In the genomic region with DNA sequence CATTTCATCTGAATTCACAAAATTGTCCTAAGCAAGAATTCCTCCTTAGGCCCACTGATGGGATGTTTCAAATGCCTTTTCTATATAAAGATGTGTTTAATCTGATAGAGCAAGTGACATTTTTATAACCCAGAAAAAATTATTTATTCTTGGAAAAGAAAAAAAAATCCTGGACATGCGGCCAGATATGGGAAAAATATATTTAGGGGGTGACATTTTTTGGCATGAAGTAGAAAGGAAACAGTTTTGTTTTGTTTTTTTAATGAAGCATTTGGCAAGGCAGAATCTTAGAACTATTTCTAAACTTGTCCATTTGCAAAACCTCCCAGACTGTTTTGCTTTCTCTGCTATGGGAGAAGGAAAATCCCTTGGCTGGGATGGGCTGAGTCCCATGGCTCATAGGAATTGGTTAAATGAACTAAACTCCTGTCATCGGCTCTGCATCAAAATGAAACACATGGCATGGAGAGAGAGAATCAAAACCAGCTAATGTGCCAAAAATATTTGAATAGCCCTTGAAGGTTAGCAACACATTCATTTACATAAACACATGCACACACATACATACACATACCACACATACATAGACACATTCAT, we compare ENCODE assay signal across 16 mouse cellular contexts.
DNase-seq lines count a peak whose midpoint lies in the region; ATAC-seq lines count a peak whose summit lies in the region.
"Had no signal": no experiment of that assay in that cellular context is flagged by ENCODE, and none has a peak within 500 bp of the region (broad histone marks: within the 10 kb centered on the region; RNA-seq: fewer than 3 reads in every experiment).

No protein-coding gene starts in this region.

- peak; percentile 65; the same call in 1 of the 2 replicates for ATAC-seq in forebrain, embryonic 13.5 days
- no peak for ATAC-seq in midbrain, embryonic 14.5 days (ENCODE audit: low FRiP score, low TSS enrichment)
- ATAC-seq: intestine, postnatal 0 days had no signal

- H3K4me1 ChIP-seq in forebrain, embryonic 13.5 days, result peaks cover 23% of the 10 kb centered on the region
- peaks cover 6% of the 10 kb centered on the region; the same call in 1 of the 2 replicates for H3K4me1 ChIP-seq in forebrain, embryonic 10.5 days
- 0 out of 2 replicates have a peak, but pooled peaks cover 3% of the 10 kb centered on the region for H3K4me1 ChIP-seq in midbrain, embryonic 10.5 days
- peaks cover 4% of the 10 kb centered on the region; the same call in 1 of the 2 replicates for H3K4me1 ChIP-seq in midbrain, embryonic 14.5 days (ENCODE audit: control insufficient read depth, insufficient read depth, low read length)

- WGBS in forebrain, embryonic 13.5 days, result 85% methylated on average over 2 of the region's 2 CpGs
- WGBS in forebrain, embryonic 10.5 days, result 95% methylated on average over 2 of the region's 2 CpGs
- WGBS in midbrain, embryonic 10.5 days, result 89% methylated on average over 2 of the region's 2 CpGs
- WGBS in midbrain, embryonic 14.5 days, result 83% methylated on average over 2 of the region's 2 CpGs

- H3K4me2 ChIP-seq in forebrain, embryonic 13.5 days, result no peak overlapping the region
- H3K4me2 ChIP-seq in midbrain, embryonic 14.5 days (ENCODE audit: low read length), result no peak overlapping the region
- H3K4me2 ChIP-seq: heart, embryonic 15.5 days; hindbrain, embryonic 13.5 days; lung, embryonic 15.5 days had no signal

- no peaks in the 10 kb centered on the region for H3K9me3 ChIP-seq in forebrain, embryonic 13.5 days (replicated peaks)
- no peaks in the 10 kb centered on the region; the same call in 1 of the 2 replicates for H3K9me3 ChIP-seq in forebrain, embryonic 10.5 days
- H3K9me3 ChIP-seq in midbrain, embryonic 10.5 days (replicated peaks), result no peaks in the 10 kb centered on the region; the same call in 1 of the 2 replicates
- H3K9me3 ChIP-seq in midbrain, embryonic 14.5 days (ENCODE audit: control insufficient read depth, low read length), result 0 out of 2 replicates have a peak, but pooled peaks cover 5% of the 10 kb centered on the region
- H3K9me3 ChIP-seq: heart, embryonic 15.5 days; hindbrain, embryonic 13.5 days; lung, embryonic 15.5 days had no signal

- H3K27ac ChIP-seq in forebrain, embryonic 13.5 days, result no peak overlapping the region
- no peak overlapping the region for H3K27ac ChIP-seq in forebrain, embryonic 10.5 days
- no peak overlapping the region for H3K27ac ChIP-seq in midbrain, embryonic 10.5 days (replicated peaks)
- H3K27ac ChIP-seq in midbrain, embryonic 14.5 days (replicated peaks; ENCODE audit: low read depth, low read length), result no peak overlapping the region
- H3K27ac ChIP-seq: hindbrain, embryonic 13.5 days; lung, embryonic 15.5 days had no signal

- no peak overlapping the region for H3K4me3 ChIP-seq in forebrain, embryonic 13.5 days
- H3K4me3 ChIP-seq in forebrain, embryonic 10.5 days, result no peak overlapping the region
- H3K4me3 ChIP-seq in midbrain, embryonic 10.5 days, result no peak overlapping the region
- H3K4me3 ChIP-seq in midbrain, embryonic 14.5 days (replicated peaks; ENCODE audit: low read depth, low read length), result no peak overlapping the region
- H3K4me3 ChIP-seq: heart, embryonic 15.5 days; hindbrain, embryonic 13.5 days; lung, embryonic 15.5 days had no signal

- no peaks in the 10 kb centered on the region for H3K27me3 ChIP-seq in forebrain, embryonic 13.5 days
- H3K27me3 ChIP-seq in forebrain, embryonic 10.5 days (ENCODE audit: poor library complexity, severe bottlenecking), result no peaks in the 10 kb centered on the region
- no peaks in the 10 kb centered on the region for H3K27me3 ChIP-seq in midbrain, embryonic 10.5 days (ENCODE audit: low read depth, poor library complexity, severe bottlenecking)
- no peaks in the 10 kb centered on the region for H3K27me3 ChIP-seq in midbrain, embryonic 14.5 days (ENCODE audit: control insufficient read depth, insufficient read depth, low read length)
- H3K27me3 ChIP-seq: heart, embryonic 15.5 days; hindbrain, embryonic 13.5 days; lung, embryonic 15.5 days had no signal

- H3K9ac ChIP-seq in forebrain, embryonic 13.5 days, result no peak overlapping the region
- H3K9ac ChIP-seq in midbrain, embryonic 14.5 days (replicated peaks; ENCODE audit: low read length), result no peak overlapping the region
- H3K9ac ChIP-seq: heart, embryonic 15.5 days; hindbrain, embryonic 13.5 days; lung, embryonic 15.5 days had no signal

- 0 out of 2 replicates have a peak, but pooled peaks cover 9% of the 10 kb centered on the region for H3K36me3 ChIP-seq in forebrain, embryonic 13.5 days (ENCODE audit: poor library complexity, severe bottlenecking)
- peaks cover 8% of the 10 kb centered on the region; the same call in 1 of the 2 replicates for H3K36me3 ChIP-seq in forebrain, embryonic 10.5 days (replicated peaks)
- peaks cover 19% of the 10 kb centered on the region for H3K36me3 ChIP-seq in midbrain, embryonic 10.5 days
- no peaks in the 10 kb centered on the region for H3K36me3 ChIP-seq in midbrain, embryonic 14.5 days (ENCODE audit: control insufficient read depth, insufficient read depth, low read length)
- H3K36me3 ChIP-seq: lung, embryonic 15.5 days had no signal

- no peak for DNase-seq in forebrain, embryonic 10.5 days (ENCODE audit: extremely low spot score, low spot score)
- peak; percentile 25 for DNase-seq in kidney, adult 9 months
- DNase-seq in kidney, adult 11 months, result no peak
- DNase-seq in Muller cell, postnatal 12 days (ENCODE audit: inconsistent ontology term), result peak; percentile 70
- peak; percentile 43 for DNase-seq in kidney, postnatal 10 days
- no peak for DNase-seq in midbrain, embryonic 10.5 days (ENCODE audit: low spot score)
- DNase-seq in midbrain, embryonic 14.5 days, result no peak
- DNase-seq: cerebellum, adult 11 months; cerebellum, postnatal 25 days; gastrocnemius, postnatal 14 days; retina, postnatal 1 day had no signal

Comparison
In these comparisons a context has a peak if more than half of its experiments do, and no peak if none do; other contexts are left out.
1. DNase-seq: peak in kidney, adult 9 months (single experiment), Muller cell, postnatal 12 days (single experiment) and kidney, postnatal 10 days (single experiment); none in forebrain, embryonic 10.5 days (single experiment), kidney, adult 11 months (single experiment), midbrain, embryonic 10.5 days (single experiment) and midbrain, embryonic 14.5 days (single experiment).